Mouse (Mus musculus) lung, postnatal 0 days (tissue): ENCODE data around the gene Ubxn11.

Experiments
- CTCF ChIP-seq: IDR thresholded peaks from 2 replicates; pipeline ENCODE4 v1.5.1; 2016; ENCODE audit warnings: antibody characterized with exemption, mild to moderate bottlenecking
- EP300 ChIP-seq: IDR thresholded peaks from 2 replicates; pipeline ENCODE4 v1.6.1; 2016; ENCODE audit warnings: antibody characterized with exemption, mild to moderate bottlenecking, control low read depth

DNA sequence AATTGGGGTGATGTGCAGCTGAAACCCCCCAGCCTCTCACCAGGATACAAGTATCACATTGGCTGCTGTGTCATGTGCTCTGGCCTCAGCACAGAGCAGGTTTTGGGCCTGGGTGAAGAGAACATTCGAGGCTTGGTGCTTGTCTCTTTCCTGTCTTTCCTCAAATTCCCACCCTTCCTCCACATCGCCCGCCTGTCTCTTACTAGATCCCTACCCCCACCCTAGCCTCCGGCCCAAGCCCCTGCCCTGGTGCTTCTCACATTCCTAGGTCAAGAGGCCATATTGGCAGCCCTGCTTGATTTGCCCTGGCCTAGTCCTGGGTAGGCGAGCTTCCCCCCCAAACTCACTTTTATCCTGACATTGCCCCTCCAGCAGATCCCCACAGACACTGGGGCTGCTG is 16.7 kb downstream of the Ubxn11 start:
- TF ChIP-seq CTCF, result no peak
- no peak for TF ChIP-seq EP300
